Mouse (Mus musculus) urinary bladder, postnatal 4 days (tissue): ENCODE measurements at regions not wholly inside any gene's neighbourhood (a gene's known extent, or its start where the extent isn't known, plus 50 kb on each side); places are given as distances from the start of the nearest gene placed in this dataset.

Experiments
- DNase-seq, 2 experiments: peaks; one replicate each; pipeline ENCODE4 v3.0.0; 2021 to 2022; ENCODE audit warnings: low spot score in 2 of 2

DNA sequence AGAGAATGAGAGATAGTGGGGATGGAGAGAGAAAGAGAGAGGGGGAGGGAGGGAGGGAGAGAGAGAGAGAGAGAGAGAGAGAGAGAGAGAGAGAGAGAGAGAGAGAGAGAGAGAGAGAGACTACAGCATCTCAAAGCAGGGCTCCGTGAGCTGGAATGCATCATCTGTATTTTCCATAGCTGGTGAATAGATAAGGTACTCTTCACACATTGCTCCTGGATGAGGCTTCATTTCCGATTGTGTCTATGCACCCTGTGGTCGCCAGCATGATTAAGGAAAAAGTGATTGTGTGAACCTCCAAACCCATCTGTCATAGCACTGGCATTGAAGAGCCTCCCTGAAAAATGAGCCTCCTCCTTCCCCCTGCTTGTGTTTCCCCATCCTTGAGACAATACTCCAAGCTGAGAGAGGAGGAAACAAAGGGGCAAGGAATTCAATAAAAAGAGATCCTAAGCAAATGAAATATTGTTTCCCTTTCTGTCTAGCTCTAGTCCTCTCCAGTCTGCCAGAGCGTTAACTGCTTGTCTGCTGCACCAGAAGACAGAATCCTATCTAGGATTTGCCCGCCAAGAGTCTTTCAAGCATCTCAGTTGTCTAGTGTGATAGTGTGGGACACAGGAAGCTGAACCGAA is 130.4 kb upstream of the Spats2l start:
- no peak for DNase-seq

DNA sequence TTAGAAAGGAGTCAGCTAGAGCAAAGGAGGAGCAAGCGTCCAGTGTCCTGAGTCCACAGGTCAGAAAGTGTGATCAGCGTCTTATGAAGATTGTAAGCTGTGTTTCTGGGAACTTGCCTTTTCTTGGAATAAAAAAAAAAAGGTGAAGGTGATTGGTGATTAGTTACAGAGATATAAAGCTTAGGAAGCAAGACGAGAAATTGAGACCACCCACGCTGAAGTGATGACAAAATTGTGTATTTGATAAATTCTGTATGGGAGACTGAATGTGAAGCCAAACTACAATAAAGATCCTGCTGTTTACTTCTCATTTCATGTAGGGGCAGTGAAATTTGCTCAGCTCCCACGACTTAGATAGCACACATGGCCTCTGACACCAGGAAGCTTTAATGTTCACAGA is 109.0 kb upstream of the Spats2l start:
- DNase-seq, result no peak

DNA sequence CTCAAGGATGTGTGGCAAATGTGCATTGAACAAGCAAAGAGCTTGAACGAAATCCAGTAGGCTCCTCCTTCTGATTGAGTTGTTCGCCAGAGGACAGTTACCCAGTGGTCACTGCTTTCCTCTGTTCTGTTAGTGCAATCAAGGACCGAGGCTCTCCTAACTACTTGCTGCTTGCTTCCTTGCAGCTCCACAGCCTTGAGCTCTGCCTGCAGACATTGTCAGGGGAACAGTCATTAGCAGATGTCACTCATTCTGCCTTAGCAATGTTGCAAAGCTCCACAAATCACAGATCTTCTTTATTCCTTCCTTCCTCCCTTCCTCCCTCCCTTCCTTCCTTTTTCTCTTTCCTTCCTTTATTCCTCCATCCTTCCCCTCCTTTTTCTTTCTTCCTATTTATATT is 108.2 kb upstream of the Spats2l start:
- no peak for DNase-seq

DNA sequence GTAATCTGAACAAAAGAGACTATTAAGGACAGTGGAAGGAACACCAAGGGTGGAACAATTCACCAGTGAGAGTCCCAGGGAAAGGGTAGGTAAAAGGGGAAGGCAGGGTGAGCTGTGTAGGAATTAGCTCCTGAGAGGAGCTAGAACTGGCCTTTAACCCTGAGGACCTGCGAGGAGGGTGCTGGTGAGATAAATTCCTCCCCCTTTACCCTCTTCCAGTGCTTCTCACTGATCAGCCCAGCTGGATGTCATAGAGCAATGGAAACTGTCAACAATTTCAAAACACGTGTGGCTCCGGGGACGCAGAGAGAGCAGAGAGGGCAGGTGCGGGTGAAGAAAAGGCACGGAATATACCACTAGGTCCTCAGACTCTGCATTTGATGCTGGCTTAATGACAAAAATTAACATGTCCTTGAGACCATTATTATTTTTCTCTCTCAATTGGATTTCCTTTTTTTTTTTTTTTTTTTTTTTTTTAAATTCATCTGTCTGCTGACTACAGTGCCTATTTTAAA is 107.7 kb upstream of the Spats2l start:
- no peak for DNase-seq

DNA sequence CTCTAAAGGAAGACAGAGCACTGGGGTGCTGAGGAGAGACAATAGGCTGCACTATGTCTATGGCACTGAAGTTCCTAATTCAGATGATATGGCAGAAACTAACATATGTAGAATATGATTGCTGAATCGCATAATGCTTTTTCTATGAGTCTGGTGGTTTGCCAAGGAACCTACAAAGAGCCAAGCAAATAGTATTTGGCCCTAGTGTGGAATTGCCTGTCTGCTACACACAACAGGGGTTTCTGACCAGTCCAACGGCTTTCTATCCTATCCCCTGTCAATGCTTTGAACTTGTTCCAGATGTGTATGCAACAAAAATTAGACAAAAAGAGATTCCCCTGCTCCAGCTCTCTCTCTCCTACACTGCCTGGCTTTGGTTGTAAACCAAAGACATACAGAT is 100.5 kb upstream of the Spats2l start:
- DNase-seq, result no peak

DNA sequence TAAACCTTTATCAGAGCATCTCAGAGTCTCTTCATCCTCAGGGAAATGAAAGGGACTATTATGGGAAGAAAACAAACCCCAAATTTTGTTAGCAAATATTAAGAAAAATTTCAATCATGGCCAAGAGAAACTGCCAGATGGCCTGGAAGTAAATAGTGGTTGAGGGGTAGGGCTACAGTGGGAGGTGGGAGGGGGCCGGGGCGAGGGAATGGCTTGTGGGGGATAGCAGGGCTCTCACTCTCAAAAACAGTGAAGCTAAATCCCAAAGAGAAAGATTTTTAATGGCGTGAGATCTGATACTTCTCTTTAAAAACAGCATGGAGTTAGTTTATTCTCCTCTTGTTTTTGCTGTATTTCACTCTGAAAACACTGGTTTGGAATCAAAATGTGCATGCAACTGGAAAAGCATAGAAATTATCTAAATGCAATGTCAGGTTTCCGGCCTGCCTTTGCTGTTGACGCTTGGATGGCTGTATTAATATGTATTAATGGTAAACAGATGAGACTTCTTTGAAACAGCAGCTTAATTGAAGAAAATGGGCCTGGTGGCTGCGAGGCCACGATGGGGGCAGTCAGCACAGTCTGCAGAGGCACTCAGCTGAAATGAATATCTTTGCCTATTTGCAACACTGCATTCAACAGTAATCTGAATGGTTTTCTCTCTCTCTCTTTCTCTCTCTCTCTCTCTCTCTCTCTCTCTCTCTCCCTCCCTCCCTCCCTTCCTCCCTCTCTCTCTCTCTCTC is 99.8 kb upstream of the Spats2l start:
- DNase-seq, result no peak

DNA sequence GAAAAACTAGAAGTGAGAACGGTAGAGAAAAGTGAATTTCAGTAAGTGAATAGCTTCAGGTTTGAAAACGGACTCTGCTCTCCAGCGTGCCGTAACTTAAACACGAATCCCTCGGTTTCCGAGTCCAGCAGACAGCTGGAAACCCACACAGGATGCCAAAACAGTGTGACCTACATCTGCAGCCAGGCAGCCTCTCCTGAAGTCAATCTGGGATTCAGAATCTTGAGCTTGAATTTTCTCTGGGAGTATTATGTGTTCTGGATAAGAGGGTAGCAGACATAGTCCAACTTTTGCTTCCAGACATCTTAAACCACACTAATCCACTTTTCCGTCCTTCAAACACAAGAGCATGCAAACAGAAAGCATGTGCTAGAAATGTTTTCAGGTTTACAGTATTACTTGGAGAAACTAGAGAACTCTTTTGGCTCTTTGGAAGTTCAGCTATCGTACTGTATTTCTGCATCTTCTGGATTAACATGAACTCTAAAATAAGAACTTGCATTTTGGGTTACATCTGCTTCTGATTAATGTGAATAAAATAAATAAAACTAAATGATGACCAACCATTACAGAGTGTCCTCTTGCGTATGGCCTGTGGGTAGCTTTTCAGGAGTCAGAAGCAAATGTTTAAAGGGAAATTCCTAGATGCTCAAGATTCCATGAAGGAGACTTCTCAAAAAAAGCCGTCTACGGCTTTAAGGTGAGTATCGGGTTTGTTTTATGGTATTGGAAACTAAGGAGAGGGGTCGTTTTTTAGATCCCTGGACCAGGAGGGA is 89.4 kb upstream of the Spats2l start:
- no peak for DNase-seq

DNA sequence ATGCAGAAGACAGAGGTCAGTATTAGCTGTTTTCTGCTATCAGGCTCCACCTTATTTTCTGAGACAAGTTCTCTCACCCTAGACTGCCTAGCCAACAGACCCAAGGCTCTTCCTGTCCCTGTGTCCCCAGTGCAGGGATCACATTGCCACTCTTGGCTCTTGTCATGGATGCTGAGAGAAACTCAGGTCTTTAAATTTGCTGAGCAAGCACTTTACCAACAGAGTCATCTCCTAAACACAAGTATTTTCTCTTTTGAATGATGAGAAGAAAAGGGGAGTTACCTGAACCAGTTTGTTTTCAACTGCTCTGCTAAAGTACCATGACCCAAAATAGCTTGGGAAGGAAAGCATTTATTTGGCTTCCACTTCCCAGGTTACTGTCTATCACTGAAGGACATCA is 84.7 kb upstream of the Spats2l start:
- no peak for DNase-seq

DNA sequence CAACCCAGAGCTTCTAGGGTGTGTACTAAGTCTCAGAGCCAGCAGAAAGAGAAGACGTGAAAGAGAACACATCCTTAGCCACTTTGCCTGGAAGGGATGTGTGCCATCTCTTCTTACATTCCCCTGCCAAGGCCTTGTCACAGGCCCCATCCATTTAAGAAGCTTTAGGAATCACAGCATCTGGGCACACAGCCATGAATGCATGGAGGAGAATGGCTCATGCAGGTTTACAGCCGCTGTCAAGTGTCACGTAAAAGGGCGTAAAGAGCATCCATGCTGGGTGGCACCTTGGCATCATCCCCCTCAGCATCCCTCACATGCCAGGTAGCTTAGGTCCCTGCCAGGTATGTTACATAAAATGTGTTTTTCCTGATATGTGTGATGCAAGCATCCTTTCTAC is 66.1 kb upstream of the Spats2l start:
- DNase-seq, result no peak

DNA sequence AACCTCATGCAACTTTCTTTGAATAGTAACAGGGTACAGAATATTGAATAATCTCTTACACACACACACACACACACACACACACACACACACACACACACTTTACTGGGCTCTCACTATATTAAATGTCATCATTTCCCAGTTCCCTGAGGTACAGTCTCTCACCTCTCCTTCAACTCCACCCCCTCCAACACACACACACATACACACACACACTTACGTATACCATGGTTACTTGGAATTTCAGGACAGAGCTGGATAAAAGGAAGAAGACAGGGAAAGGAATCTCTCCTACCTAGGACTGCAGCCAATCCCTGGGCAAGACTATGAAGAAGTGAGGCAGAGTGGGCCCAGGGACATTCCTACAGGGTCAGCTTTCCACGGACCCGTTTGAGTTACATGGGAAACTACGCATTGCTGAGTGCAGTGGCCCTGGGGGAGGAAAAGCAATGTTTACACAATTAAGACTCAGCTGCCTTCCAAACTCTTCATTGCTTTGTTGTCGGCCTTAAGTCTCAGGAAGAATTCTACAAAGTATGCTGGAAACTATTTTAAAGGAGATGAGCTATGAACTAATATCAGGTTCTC is 61.0 kb upstream of the Spats2l start:
- DNase-seq, result no peak

DNA sequence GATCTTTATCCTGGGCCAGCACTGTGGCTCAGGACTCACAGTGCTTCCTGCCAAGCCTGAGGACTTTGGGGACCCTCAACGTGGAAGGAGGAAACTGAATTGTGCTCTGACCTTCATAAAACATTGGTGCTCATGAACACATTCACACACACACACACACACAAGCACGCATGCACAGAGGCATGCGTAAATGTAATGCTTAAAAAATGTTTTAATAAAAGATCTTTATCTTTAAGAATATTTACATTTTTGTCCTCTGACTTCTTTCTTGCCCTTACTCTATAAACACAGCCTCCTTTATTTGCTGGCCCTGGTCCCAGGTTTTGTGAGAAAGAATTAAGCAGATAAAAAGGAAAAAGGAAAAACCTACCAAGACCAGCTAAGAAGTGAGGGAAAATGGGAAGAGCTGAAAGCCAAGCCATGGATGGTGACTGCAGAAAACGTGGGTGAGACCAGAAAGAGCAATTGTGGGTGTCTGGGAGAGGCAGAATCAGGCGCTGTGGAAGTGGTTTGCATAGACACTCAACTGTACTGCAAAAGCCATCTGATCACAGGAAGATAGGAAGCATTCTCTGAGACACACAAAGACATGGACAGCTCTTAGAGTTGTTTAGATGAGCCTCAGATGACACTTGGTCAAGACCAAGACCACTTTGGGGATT is 56.7 kb upstream of the Spats2l start:
- DNase-seq, result peak in 1 of 2 experiments; percentile 31

DNA sequence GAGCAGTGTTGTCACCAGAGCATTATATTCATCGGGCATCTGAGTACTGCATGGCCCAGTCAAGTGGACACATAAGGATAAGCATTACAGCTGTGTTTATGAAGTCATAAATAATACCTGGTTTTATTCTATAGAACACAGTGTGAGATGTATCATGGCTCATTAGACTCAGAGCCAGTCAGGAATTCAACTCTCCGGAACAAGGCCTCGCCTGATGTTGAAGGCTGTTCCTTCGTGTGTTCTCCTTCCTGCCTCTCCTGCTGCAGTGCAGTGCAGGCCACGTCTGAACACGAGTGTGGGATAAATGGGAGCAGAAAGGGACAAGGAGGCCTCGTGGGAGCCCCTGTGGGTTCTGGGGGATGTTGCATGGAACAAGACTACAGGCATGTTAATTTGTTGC is 55.6 kb upstream of the Spats2l start:
- DNase-seq, result no peak
